Comparison of ENCODE assay signal across 7 mouse cellular contexts in the genomic region with DNA sequence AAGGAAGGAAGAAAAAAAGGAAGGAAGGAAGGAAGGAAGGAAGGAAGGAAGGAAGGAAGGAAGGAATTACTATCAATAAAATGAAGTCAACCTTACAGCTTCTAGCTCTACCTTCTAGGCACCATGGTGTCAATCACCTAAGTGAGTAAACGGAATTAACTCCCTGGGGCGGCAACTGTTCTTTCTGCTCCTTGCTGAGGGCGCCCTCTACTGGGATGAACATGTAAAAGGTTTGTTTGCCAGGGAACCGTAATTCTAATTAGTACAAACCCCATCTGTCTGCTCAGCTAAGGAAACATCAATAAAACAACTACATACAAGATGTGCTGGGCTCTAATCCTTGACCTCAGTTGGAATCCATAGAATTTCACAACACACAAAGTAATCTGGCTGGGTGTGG. TPM values are rescaled to one million over a fixed set of nuclear protein-coding genes. Genes with fewer than 3 reads are reported as not detected.
DNase-seq lines count a peak whose midpoint lies in the region; ATAC-seq and TF ChIP-seq lines count a peak whose summit lies in the region.

No protein-coding gene starts in this region.

- no peak overlapping the region for H3K9ac ChIP-seq in embryonic facial prominence, embryonic 11.5 days (replicated peaks; ENCODE audit: low read length)
- no peak overlapping the region for H3K9ac ChIP-seq in lung, postnatal 0 days (replicated peaks; ENCODE audit: low read depth)

- no peak for TF ChIP-seq POLR2A in small intestine, adult 2 months (IDR thresholded peaks at IDR 0.05; ENCODE audit: low read depth, low read length)

- no peak for ATAC-seq in embryonic facial prominence, embryonic 11.5 days (replicated peaks; ENCODE audit: insufficient number of reproducible peaks, low FRiP score, low TSS enrichment, low read depth)
- no peak for ATAC-seq in lung, postnatal 0 days

- H3K4me2 ChIP-seq in embryonic facial prominence, embryonic 11.5 days (ENCODE audit: low read depth, low read length), result no peak overlapping the region
- H3K4me2 ChIP-seq in lung, postnatal 0 days (replicated peaks; ENCODE audit: low read depth, low read length), result no peak overlapping the region

- H3K36me3 ChIP-seq in embryonic facial prominence, embryonic 11.5 days (replicated peaks; ENCODE audit: control insufficient read depth, insufficient read depth, low read depth, low read length), result no peaks in the 10 kb centered on the region
- no peaks in the 10 kb centered on the region for H3K36me3 ChIP-seq in lung, postnatal 0 days (ENCODE audit: insufficient read depth, low read length)
- no peaks in the 10 kb centered on the region for H3K36me3 ChIP-seq in small intestine, adult 2 months (ENCODE audit: control insufficient read depth, insufficient read depth, low read length)

- H3K4me3 ChIP-seq in embryonic facial prominence, embryonic 11.5 days (ENCODE audit: low read depth, low read length), result no peak overlapping the region
- no peak overlapping the region for H3K4me3 ChIP-seq in lung, postnatal 0 days (ENCODE audit: low read depth, low read length)
- H3K4me3 ChIP-seq in small intestine, adult 2 months (ENCODE audit: low read depth, low read length), result no peak overlapping the region

- H3K27me3 ChIP-seq in embryonic facial prominence, embryonic 11.5 days (ENCODE audit: control insufficient read depth, insufficient read depth, low read length), result no peaks in the 10 kb centered on the region
- H3K27me3 ChIP-seq in lung, postnatal 0 days (replicated peaks; ENCODE audit: insufficient read depth, low read length), result no peaks in the 10 kb centered on the region
- H3K27me3 ChIP-seq in small intestine, adult 2 months (ENCODE audit: control insufficient read depth, insufficient read depth, low read length), result no peaks in the 10 kb centered on the region

- H3K27ac ChIP-seq in embryonic facial prominence, embryonic 11.5 days (replicated peaks; ENCODE audit: low read depth, low read length), result no peak overlapping the region
- no peak overlapping the region for H3K27ac ChIP-seq in lung, postnatal 0 days (ENCODE audit: low read length)
- no peak overlapping the region for H3K27ac ChIP-seq in small intestine, adult 2 months (ENCODE audit: insufficient read depth, low read depth, low read length)

- peak; percentile 89 for TF ChIP-seq CTCF in lung, postnatal 0 days (IDR thresholded peaks at IDR 0.05)
- TF ChIP-seq CTCF in small intestine, adult 2 months (IDR thresholded peaks at IDR 0.05; ENCODE audit: extremely low read depth, insufficient read length, insufficient replicate concordance, low read depth, low read length), result peak; percentile 70; the same call in 1 of the 2 replicates

- H3K9me3 ChIP-seq in embryonic facial prominence, embryonic 11.5 days (replicated peaks; ENCODE audit: control insufficient read depth, low read length), result no peaks in the 10 kb centered on the region
- H3K9me3 ChIP-seq in lung, postnatal 0 days (ENCODE audit: low read length), result no peaks in the 10 kb centered on the region

- peak; percentile 33; the same call in 1 of the 2 replicates for TF ChIP-seq EP300 in lung, postnatal 0 days (IDR thresholded peaks at IDR 0.05)

- 2% methylated on average over 4 of the region's 4 CpGs for WGBS in embryonic facial prominence, embryonic 11.5 days
- WGBS in lung, postnatal 0 days, result 2% methylated on average over 4 of the region's 4 CpGs
- whole genome bisulfite sequencing in small intestine, adult 2 months, result 3% methylated on average over 4 of the region's 4 CpGs

- peak; percentile 79 for DNase-seq in 3T3-L1 (ENCODE audit: low read depth, low spot score)
- peak; percentile 88 for DNase-seq in 416B (ENCODE audit: low read depth)
- peak; percentile 86 for DNase-seq in adrenal gland, postnatal 10 days
- peak; percentile 82 for DNase-seq in embryonic facial prominence, embryonic 11.5 days (ENCODE audit: low spot score)
- peak; percentile 85 to 94 for DNase-seq in kidney, postnatal 25 days
- peak; percentile 88 for DNase-seq in lung, postnatal 0 days (ENCODE audit: low spot score)

- peaks cover 4% of the 10 kb centered on the region for H3K4me1 ChIP-seq in embryonic facial prominence, embryonic 11.5 days (ENCODE audit: control insufficient read depth, insufficient read depth, low read length)
- H3K4me1 ChIP-seq in lung, postnatal 0 days (ENCODE audit: insufficient read depth, low read depth, low read length), result peaks cover 14% of the 10 kb centered on the region; the same call in 1 of the 2 replicates
- peaks cover 12% of the 10 kb centered on the region for H3K4me1 ChIP-seq in small intestine, adult 2 months (ENCODE audit: control insufficient read depth, insufficient read depth, insufficient read length, low read length)

RNA-seq across cellular contexts. Expression of gene Cotl1, which starts 3.1 kb away (rescaled TPM):
- 10 to 100 TPM; 68.0 to 77.5 TPM for total RNA-seq in adrenal gland, postnatal 10 days (2021)
- polyA plus RNA-seq in embryonic facial prominence, embryonic 11.5 days (2014; fragmentation: Nextera tagmentation; extraction: Ambion mirVana), result 321 and 363 TPM in 2 replicates
- polyA plus RNA-seq in lung, postnatal 0 days (2015; fragmentation: Nextera tagmentation; extraction: Ambion mirVana), result 54.3 and 54.6 TPM in 2 replicates
- polyA plus RNA-seq in small intestine, adult 2 months (2012; rRNA removed), result 206 and 264 TPM in 2 replicates

RNA-seq across cellular contexts. Expression of gene Klhl36, which starts 18.6 kb away (rescaled TPM):
- 10 to 100 TPM in 1 of 2 experiments, 1 to 10 TPM in 1; 7.3 to 11.2 TPM for total RNA-seq in adrenal gland, postnatal 10 days (2021)
- 6.5 and 8.1 TPM in 2 replicates for polyA plus RNA-seq in embryonic facial prominence, embryonic 11.5 days (2014; fragmentation: Nextera tagmentation; extraction: Ambion mirVana)
- 11.4 and 11.6 TPM in 2 replicates for polyA plus RNA-seq in lung, postnatal 0 days (2015; fragmentation: Nextera tagmentation; extraction: Ambion mirVana)
- 11.5 and 23.8 TPM in 2 replicates for polyA plus RNA-seq in small intestine, adult 2 months (2012; rRNA removed)
